7 mouse cellular contexts compared by ENCODE assay signal in the genomic region with DNA sequence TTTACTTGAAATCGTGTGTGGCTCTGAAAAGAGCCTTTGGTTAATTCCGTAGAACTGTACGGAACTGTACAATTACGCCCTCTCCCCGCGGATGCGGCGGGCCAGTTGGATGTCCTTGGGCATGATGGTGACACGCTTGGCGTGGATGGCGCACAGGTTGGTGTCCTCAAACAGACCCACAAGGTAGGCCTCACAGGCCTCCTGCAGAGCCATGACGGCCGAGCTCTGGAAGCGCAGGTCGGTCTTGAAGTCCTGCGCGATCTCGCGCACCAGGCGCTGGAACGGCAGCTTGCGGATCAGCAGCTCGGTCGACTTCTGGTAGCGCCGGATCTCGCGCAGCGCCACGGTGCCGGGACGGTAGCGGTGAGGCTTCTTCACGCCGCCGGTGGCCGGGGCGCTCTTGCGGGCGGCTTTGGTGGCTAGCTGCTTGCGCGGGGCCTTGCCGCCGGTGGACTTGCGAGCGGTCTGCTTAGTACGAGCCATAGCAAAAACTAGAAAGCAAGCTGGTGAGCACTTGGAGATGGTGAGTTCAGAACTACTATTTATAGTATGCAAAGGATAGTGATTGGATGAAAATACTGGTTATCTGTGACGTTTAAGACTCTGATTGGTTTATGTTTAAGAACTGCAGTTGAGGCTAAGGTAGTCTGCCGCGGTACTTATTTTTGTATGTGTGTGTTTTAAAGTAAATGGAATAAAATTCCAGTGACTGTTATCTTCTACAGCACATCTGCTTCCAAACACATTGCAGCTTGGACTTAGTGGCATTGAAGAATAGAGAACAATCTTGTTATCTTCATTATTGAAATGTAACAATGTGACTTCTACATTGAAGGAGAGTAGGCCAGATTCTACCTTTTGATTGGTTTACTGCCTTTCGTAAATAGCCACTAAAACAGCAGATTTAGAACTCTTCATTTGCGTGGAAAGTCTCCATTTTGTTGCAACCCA. TPM values are rescaled to one million over a fixed set of nuclear protein-coding genes. Genes with fewer than 3 reads are reported as not detected.
DNase-seq lines count a peak whose midpoint lies in the region; ATAC-seq and TF ChIP-seq lines count a peak whose summit lies in the region.
"Not testable (repeated sequence)": the region's sequence is repeated elsewhere in the genome, so short reads cannot be mapped to it uniquely, and the experiment has no call there.

Gene Hist1h3a, minus strand, starts transcription at position 516 of the 951 bp plus-strand sequence.

- ATAC-seq in intestine, postnatal 0 days = peak; percentile 64

- H3K27me3 ChIP-seq in intestine, postnatal 0 days (replicated peaks; ENCODE audit: control insufficient read depth, insufficient read depth, low read length); midbrain, embryonic 10.5 days (ENCODE audit: low read depth, poor library complexity, severe bottlenecking): not testable (repeated sequence)

- peak within 1 kb of the TSS; percentile 52 for H3K4me3 ChIP-seq in intestine, postnatal 0 days (ENCODE audit: low read depth, low read length)
- H3K4me3 ChIP-seq in midbrain, embryonic 10.5 days = peak within 1 kb of the TSS; percentile 69

- intact Hi-C loops in left cerebral cortex, postnatal 4 days (cut with DNase I) = not testable (repeated sequence)

- TF ChIP-seq CTCF in intestine, postnatal 0 days (IDR thresholded peaks at IDR 0.05; ENCODE audit: low read depth) = not testable (repeated sequence)

- peak within 1 kb of the TSS; percentile 62; the same call in 1 of the 2 replicates for H3K9ac ChIP-seq in intestine, postnatal 0 days (ENCODE audit: low read depth, low read length)

- peaks cover 12% of the 10 kb centered on the region for H3K4me1 ChIP-seq in intestine, postnatal 0 days (replicated peaks; ENCODE audit: control insufficient read depth, insufficient read depth, low read length)
- peaks cover 49% of the 10 kb centered on the region for H3K4me1 ChIP-seq in midbrain, embryonic 10.5 days

- peak within 1 kb of the TSS; percentile 85 for H3K27ac ChIP-seq in intestine, postnatal 0 days (ENCODE audit: low read depth, low read length)
- H3K27ac ChIP-seq in midbrain, embryonic 10.5 days (replicated peaks) = peak within 1 kb of the TSS; percentile 92

- not testable (repeated sequence) for H3K36me3 ChIP-seq in intestine, postnatal 0 days (ENCODE audit: control insufficient read depth, insufficient read depth); midbrain, embryonic 10.5 days

- H3K9me3 ChIP-seq in intestine, postnatal 0 days (ENCODE audit: control insufficient read depth); midbrain, embryonic 10.5 days (replicated peaks): not testable (repeated sequence)

- DNase-seq in adrenal gland, adult 2 months = peak; percentile 85
- DNase-seq in embryo, embryonic 9.5 days (ENCODE audit: extremely low spot score) = peak; percentile 90
- DNase-seq in heart, adult 11 months = peak; percentile 96
- DNase-seq in left cerebral cortex, postnatal 4 days = peak; percentile 54
- DNase-seq in midbrain, embryonic 10.5 days (ENCODE audit: low spot score) = peak; percentile 69
- DNase-seq in skeletal muscle tissue, adult 2 months (ENCODE audit: low read depth, low spot score) = peak; percentile 79

- under 1% methylated on average over 30 of the region's 52 CpGs for WGBS in intestine, postnatal 0 days
- under 1% methylated on average over 40 of the region's 52 CpGs for WGBS in midbrain, embryonic 10.5 days

- peak within 1 kb of the TSS; percentile 88 for H3K4me2 ChIP-seq in intestine, postnatal 0 days (replicated peaks; ENCODE audit: low read depth)

RNA-seq across cellular contexts. Expression of gene Hist1h3a, which starts in this region (rescaled TPM):
- total RNA-seq in adrenal gland, adult 2 months (2021) = 10 to 100 TPM; 32.5 to 35.7 TPM
- 4.2 and 6.6 TPM in 2 replicates for polyA plus RNA-seq in adrenal gland, adult 2 months (2012; rRNA removed)
- 4.1 and 4.5 TPM in 2 replicates for polyA plus RNA-seq in intestine, postnatal 0 days (2015; fragmentation: Nextera tagmentation; extraction: Ambion mirVana)
- total RNA-seq in left cerebral cortex, postnatal 4 days (2021) = 100 to 1,000 TPM; 114 to 125 TPM
- 3.6 and 3.9 TPM in 2 replicates for polyA plus RNA-seq in midbrain, embryonic 10.5 days (2016; fragmentation: Nextera tagmentation; extraction: Ambion mirVana)

Comparison
In these comparisons a context has a peak if more than half of its experiments do, and no peak if none do; other contexts are left out.
1. Peak in every context shown above with its lines: DNase-seq, ATAC-seq, H3K4me3 ChIP-seq and H3K27ac ChIP-seq.